Mouse (Mus musculus) ES-E14 (cell line): ENCODE measurements around the gene Erbb4. TPM values are rescaled to one million over a fixed set of nuclear protein-coding genes. Genes with fewer than 3 reads are reported as not detected.

Experiments used
- DNase-seq: peaks from one replicate; pipeline ENCODE4 v3.0.0-alpha.2; 2013; ENCODE audit warnings: low read depth, low spot score
- H3K27ac ChIP-seq: 2 replicates; pipeline ENCODE4 v1.5.1; 2012; ENCODE audit warnings: low read depth, mild to moderate bottlenecking, low read length, moderate library complexity, mixed read lengths; ENCODE audit not compliant: poor library complexity, insufficient read depth, severe bottlenecking
- H3K36me3 ChIP-seq: 2 replicates; pipeline ENCODE4 v1.6.1; 2012; ENCODE audit warnings: mild to moderate bottlenecking, low read length, moderate library complexity, mixed read lengths; ENCODE audit not compliant: control insufficient read depth, poor library complexity, insufficient read depth, severe bottlenecking
- H3K4me1 ChIP-seq, 2 experiments: fragments of 150-350 bp in 1 of 2; sonication (generic) in 1 of 2; 2 replicates each; pipeline ENCODE4 v1.6.1; 2012; ENCODE audit warnings: low read length in 2 of 2, mild to moderate bottlenecking in 1 of 2, mixed read lengths in 1 of 2; ENCODE audit not compliant: control insufficient read depth in 2 of 2, insufficient read depth in 2 of 2, poor library complexity in 1 of 2
- H3K4me3 ChIP-seq, 2 experiments: fragments of 150-350 bp in 1 of 2; sonication (generic) in 1 of 2; 2 replicates each; pipeline ENCODE4 v1.5.1; 2012; ENCODE audit warnings: low read length in 2 of 2, low read depth in 1 of 2, mild to moderate bottlenecking in 1 of 2, mixed read lengths in 1 of 2; ENCODE audit not compliant: insufficient read depth in 1 of 2, poor library complexity in 1 of 2, severe bottlenecking in 1 of 2
- H3K9ac ChIP-seq: 2 replicates; pipeline ENCODE4 v1.6.1; 2012; ENCODE audit warnings: low read depth, mild to moderate bottlenecking, low read length, mixed read lengths; ENCODE audit not compliant: poor library complexity, insufficient read depth, severe bottlenecking
- H3K9me3 ChIP-seq: fragments of 150-350 bp; sonication (generic); 2 replicates; pipeline ENCODE4 v1.6.1; 2012; ENCODE audit warnings: low read depth, mild to moderate bottlenecking, low read length; ENCODE audit not compliant: control insufficient read depth, insufficient read depth
- CHD2 ChIP-seq: IDR thresholded peaks from 2 replicates; pipeline ENCODE4 v1.6.1; 2014; ENCODE audit warnings: mild to moderate bottlenecking, low read depth, low read length, inconsistent platforms
- HCFC1 ChIP-seq: IDR thresholded peaks from 2 replicates; pipeline ENCODE4 v1.6.1; 2012; ENCODE audit warnings: low read length, inconsistent platforms, borderline replicate concordance; ENCODE audit not compliant: insufficient read depth
- MAFK ChIP-seq: IDR thresholded peaks from 2 replicates; pipeline ENCODE4 v1.6.1; 2014; ENCODE audit warnings: mild to moderate bottlenecking, low read depth, low read length, inconsistent platforms; ENCODE audit not compliant: insufficient read depth
- ZC3H11A ChIP-seq: IDR thresholded peaks from 2 replicates; pipeline ENCODE4 v1.6.1; 2012; ENCODE audit warnings: low read depth, mild to moderate bottlenecking, inconsistent platforms, low read length, borderline replicate concordance
- ZNF384 ChIP-seq: IDR thresholded peaks from 2 replicates; pipeline ENCODE4 v1.6.1; 2012; ENCODE audit warnings: low read depth, low read length, inconsistent platforms
- in situ Hi-C, 2 experiments: fragments of 600-800 bp; cut with MboI; formaldehyde crosslinking; loops; one replicate each; pipeline ENCODE4 v1.15.1; 2025; ENCODE audit warnings: low sequenced_read_pairs in 2 of 2, inconsistent platforms in 1 of 2; ENCODE audit not compliant: unreplicated experiment in 2 of 2
- total RNA-seq: library from RNA; depleted of rRNA; stranded (reverse); fragments of 300-350 nt; gene quantifications from 2 replicates; pipeline ENCODE4 v1.2.3, GENCODE M21; 2012

Gene Erbb4
- total RNA-seq, 1 experiment = not detected

- Histone ChIP-seq H3K36me3 (no peaks in the 10 kb centered on the region), H3K4me3 (no peak overlapping the region), H3K9me3 (no peaks in the 10 kb centered on the region), H3K9ac (no peak overlapping the region), H3K4me1 (no peaks in the 10 kb centered on the region), H3K27ac (no peak overlapping the region)
- no peak for DNase-seq
- in situ Hi-C loops = no loop called here
- TF ChIP-seq CHD2 = no peak
- no peak for TF ChIP-seq ZNF384
- TF ChIP-seq HCFC1 = no peak
- TF ChIP-seq ZC3H11A = no peak
- no peak for TF ChIP-seq MAFK
Measured at GRCm38 (mm10) chr1:69103211-69103706, 4.6 kb downstream of the Erbb4 start.

GRCm38 (mm10) chr1:69101670-69102069, 6.2 kb downstream of the Erbb4 start:
- no peak for TF ChIP-seq ZNF384
- TF ChIP-seq CHD2 = no peak
- in situ Hi-C loops = no loop called here
- Histone ChIP-seq H3K9me3 (no peaks in the 10 kb centered on the region), H3K27ac (no peak overlapping the region), H3K9ac (no peak overlapping the region), H3K4me3 (no peak overlapping the region), H3K4me1 (no peaks in the 10 kb centered on the region), H3K36me3 (no peaks in the 10 kb centered on the region)
- no peak for DNase-seq

GRCm38 (mm10) chr1:69093052-69093451, 14.8 kb downstream of the Erbb4 start:
- in situ Hi-C loops = no loop called here
- TF ChIP-seq CHD2 (no peak), MAFK (no peak), ZNF384 (no peak), ZC3H11A (no peak), HCFC1 (no peak)
- Histone ChIP-seq H3K27ac (no peak overlapping the region), H3K9me3 (no peaks in the 10 kb centered on the region), H3K9ac (no peak overlapping the region), H3K4me3 (no peak overlapping the region), H3K36me3 (no peaks in the 10 kb centered on the region), H3K4me1 (no peaks in the 10 kb centered on the region)
- no peak for DNase-seq

- no peak overlapping the region for H3K4me3 ChIP-seq
- H3K27ac ChIP-seq = no peak overlapping the region
- H3K36me3 ChIP-seq = no peaks in the 10 kb centered on the region
- no peak for TF ChIP-seq ZC3H11A
- TF ChIP-seq MAFK = no peak
- no peak for TF ChIP-seq HCFC1
- no peak for TF ChIP-seq CHD2
- TF ChIP-seq ZNF384 = no peak
- in situ Hi-C loops = no loop called here
- DNase-seq = no peak
- H3K9ac ChIP-seq = no peak overlapping the region
- no peaks in the 10 kb centered on the region for H3K4me1 ChIP-seq
- H3K9me3 ChIP-seq = no peaks in the 10 kb centered on the region
Measured at GRCm38 (mm10) chr1:69089331-69089730, 18.5 kb downstream of the Erbb4 start.

GRCm38 (mm10) chr1:69085753-69086152, 22.1 kb downstream of the Erbb4 start:
- in situ Hi-C loops = no loop called here
- no peak for DNase-seq
- H3K27ac ChIP-seq = no peak overlapping the region
- H3K4me3 ChIP-seq = no peak overlapping the region
- H3K9ac ChIP-seq = no peak overlapping the region
- TF ChIP-seq ZNF384 (no peak), CHD2 (no peak), ZC3H11A (no peak)
- H3K9me3 ChIP-seq = no peaks in the 10 kb centered on the region
- no peaks in the 10 kb centered on the region for H3K36me3 ChIP-seq
- no peaks in the 10 kb centered on the region for H3K4me1 ChIP-seq
